Mouse (Mus musculus): ENCODE measurements around the gene Pan2.

DNA sequence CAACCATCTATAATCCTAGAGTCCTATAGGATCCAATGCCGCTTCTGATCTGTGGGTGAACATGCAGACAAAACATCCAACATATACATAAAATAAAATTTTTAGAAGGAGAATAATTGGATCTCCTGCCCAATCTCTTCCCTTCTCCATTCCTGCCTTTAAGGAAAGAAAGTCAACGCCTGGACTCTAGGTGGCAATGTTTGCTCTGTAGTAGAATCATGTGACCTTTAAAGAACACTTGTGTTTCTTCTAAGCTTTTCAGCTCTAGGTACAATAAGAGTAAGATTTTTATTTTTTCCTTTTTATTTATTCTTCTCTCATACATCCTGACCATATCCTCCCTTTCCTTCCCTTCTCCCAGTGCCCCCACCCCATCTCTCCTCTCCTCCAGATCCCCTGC lies 31.3 kb upstream of the Pan2 start:
- peak; percentile 21 for TF ChIP-seq CTCF (conservative IDR thresholded peaks at IDR 0.05; ENCODE audit: low read length)
- TF ChIP-seq NANOG (IDR thresholded peaks at IDR 0.05; ENCODE audit: borderline replicate concordance, low read length), result no peak
- TF ChIP-seq POU5F1 (IDR thresholded peaks at IDR 0.05; ENCODE audit: borderline replicate concordance, low read length), result no peak
